Mouse (Mus musculus) T-helper 2 cell (primary cell): ENCODE measurements around the gene 9330182L06Rik.

Source experiments
- in situ Hi-C: fragments of 300-600 bp; cut with MboI, MseI; formaldehyde crosslinking; loops from one replicate; pipeline ENCODE4 v1.15.1; 2025; ENCODE audit warnings: high pct_unique_total_duplicates

9330182L06Rik gene

GRCm38 (mm10) chr5:9265586-9266279 is at the start of gene 9330182L06Rik:
Gene 9330182L06Rik, plus strand, starts transcription at chr5:9266118.
- in situ Hi-C loops, result no loop called here

GRCm38 (mm10) chr5:9227456-9228008 is 38.4 kb upstream of the 9330182L06Rik start:
- in situ Hi-C loops, result no loop called here

GRCm38 (mm10) chr5:9264361-9264760 is 1.6 kb upstream of the 9330182L06Rik start:
- in situ Hi-C loops, result no loop called here

- in situ Hi-C loops, result no loop called here
These were observed 484 bp downstream of the 9330182L06Rik start for GRCm38 (mm10) chr5:9266280-9266923.

GRCm38 (mm10) chr5:9269666-9270065 is 3.7 kb downstream of the 9330182L06Rik start:
- in situ Hi-C loops, result loop anchor here (5.0 kb wide), 1 partner anchor 58 kb away; no protein-coding TSS in a partner anchor

GRCm38 (mm10) chr5:9272976-9273375 is 7.1 kb downstream of the 9330182L06Rik start:
- in situ Hi-C loops, result loop anchor here (5.0 kb wide), 1 partner anchor 54 kb away; no protein-coding TSS in a partner anchor

- in situ Hi-C loops, result no loop called here
These were observed 30.0 kb downstream of the 9330182L06Rik start for GRCm38 (mm10) chr5:9295777-9296549.

- in situ Hi-C loops, result no loop called here
These were observed 30.6 kb downstream of the 9330182L06Rik start for GRCm38 (mm10) chr5:9296550-9296928.

GRCm38 (mm10) chr5:9326863-9327262 is 60.9 kb downstream of the 9330182L06Rik start:
- in situ Hi-C loops, result loop anchor here (5.0 kb wide), 1 partner anchor 55 kb away; no protein-coding TSS in a partner anchor

GRCm38 (mm10) chr5:9327528-9327927 is 61.6 kb downstream of the 9330182L06Rik start:
- in situ Hi-C loops, result loop anchor here (5.0 kb wide), 1 partner anchor 55 kb away; no protein-coding TSS in a partner anchor

- in situ Hi-C loops, result no loop called here
These were observed 73.0 kb downstream of the 9330182L06Rik start for GRCm38 (mm10) chr5:9338756-9339510.

GRCm38 (mm10) chr5:9339511-9340173 is 73.7 kb downstream of the 9330182L06Rik start:
- in situ Hi-C loops, result no loop called here

- in situ Hi-C loops, result no loop called here
These were observed 78.7 kb downstream of the 9330182L06Rik start for GRCm38 (mm10) chr5:9344581-9344980.

GRCm38 (mm10) chr5:9345038-9345617 is 79.2 kb downstream of the 9330182L06Rik start:
- in situ Hi-C loops, result no loop called here

GRCm38 (mm10) chr5:9345625-9346024 is 79.7 kb downstream of the 9330182L06Rik start:
- in situ Hi-C loops, result no loop called here

GRCm38 (mm10) chr5:9346510-9346909 is 80.6 kb downstream of the 9330182L06Rik start:
- in situ Hi-C loops, result no loop called here

- in situ Hi-C loops, result no loop called here
These were observed 86.2 kb downstream of the 9330182L06Rik start for GRCm38 (mm10) chr5:9352163-9352562.

GRCm38 (mm10) chr5:9352646-9353045 is 86.7 kb downstream of the 9330182L06Rik start:
- in situ Hi-C loops, result no loop called here

GRCm38 (mm10) chr5:9354257-9354656 is 88.3 kb downstream of the 9330182L06Rik start:
- in situ Hi-C loops, result no loop called here

GRCm38 (mm10) chr5:9358076-9358475 is 92.2 kb downstream of the 9330182L06Rik start:
- in situ Hi-C loops, result no loop called here
